Mouse (Mus musculus) brain, embryonic 18.5 days (tissue): ENCODE measurements around the gene B430306N03Rik.

ENCODE experiments used
- DNase-seq: peaks from one replicate; pipeline ENCODE4 v3.0.0-alpha.2; 2012; ENCODE audit warnings: low read depth, low spot score

The B430306N03Rik gene

DNA sequence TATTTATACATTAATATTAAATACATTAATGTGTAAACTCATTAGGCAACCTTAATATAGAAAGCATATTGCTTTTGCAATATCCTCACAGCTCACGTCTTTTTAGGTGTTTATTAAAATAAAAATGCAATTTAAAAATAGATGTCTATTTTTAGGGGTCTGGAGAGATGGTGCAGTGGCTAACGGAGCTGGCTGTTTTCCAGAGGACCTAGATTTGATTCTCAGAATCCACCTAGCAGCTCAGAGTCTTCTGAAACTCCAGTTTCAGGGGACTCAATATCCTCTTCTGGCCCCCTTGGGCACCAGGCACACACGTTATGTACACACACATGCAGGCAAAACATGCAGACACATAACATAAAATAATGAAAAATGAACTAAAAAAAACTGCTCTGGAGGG is 46.4 kb downstream of the B430306N03Rik start:
- DNase-seq, result no peak

- DNase-seq, result no peak
Measured at GRCm38 (mm10) chr17:48362966-48363365, 47.0 kb downstream of the B430306N03Rik start.

GRCm38 (mm10) chr17:48363421-48363965 is 47.6 kb downstream of the B430306N03Rik start:
- no peak for DNase-seq

DNA sequence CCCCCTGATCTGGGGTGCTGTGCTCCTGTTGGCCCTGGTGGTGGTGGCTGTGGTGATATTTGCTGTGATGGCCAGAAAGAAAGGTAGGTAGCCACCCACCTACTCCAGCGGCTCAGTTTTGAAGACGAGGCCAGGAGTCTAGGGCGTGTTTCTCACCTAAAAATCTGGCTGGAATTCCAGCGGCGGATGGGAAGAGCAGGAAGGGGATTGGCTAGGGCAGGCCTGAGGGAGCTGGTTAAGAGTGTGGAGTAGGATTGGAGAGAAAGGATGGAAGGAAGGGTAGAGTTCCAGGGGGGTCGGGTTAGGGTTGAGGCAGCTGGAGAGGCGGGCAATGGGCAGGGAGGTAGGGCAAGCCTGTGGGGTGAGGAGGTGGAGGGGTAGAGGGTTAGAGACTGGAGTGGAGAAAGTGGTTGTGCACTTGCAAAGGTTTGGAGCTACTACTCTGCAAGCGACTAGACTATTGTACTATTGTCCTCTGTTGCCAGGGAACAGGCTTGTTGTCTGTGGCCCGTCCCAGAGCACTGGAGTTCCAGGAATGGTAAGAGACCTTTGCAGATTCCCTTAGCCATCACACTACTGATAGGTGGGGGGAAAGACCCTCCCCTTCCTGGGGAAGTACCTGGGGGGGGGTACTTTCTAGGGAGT is 49.7 kb downstream of the B430306N03Rik start:
- no peak for DNase-seq

GRCm38 (mm10) chr17:48366806-48367205 is 50.9 kb downstream of the B430306N03Rik start:
- DNase-seq, result no peak

GRCm38 (mm10) chr17:48371621-48372020 is 55.7 kb downstream of the B430306N03Rik start:
- DNase-seq, result no peak

DNA sequence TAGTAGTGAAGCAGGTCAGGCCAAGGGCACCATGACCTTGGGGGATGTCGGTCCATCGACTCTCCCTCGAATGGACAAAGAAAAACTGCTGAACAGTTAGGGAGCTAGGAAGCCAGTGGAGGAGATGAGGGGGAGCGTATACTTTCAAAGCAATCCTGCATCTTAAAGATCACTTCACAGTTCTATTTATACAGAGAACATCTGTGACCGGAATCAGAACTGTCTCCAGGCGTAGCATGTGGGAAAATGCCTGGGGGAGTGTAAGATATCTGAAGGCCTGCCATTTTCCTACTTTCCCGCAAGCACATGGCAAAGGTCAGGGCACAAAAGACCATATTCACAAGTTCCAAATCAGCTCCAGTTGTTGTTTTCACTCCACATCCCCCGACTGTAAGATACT is 57.0 kb downstream of the B430306N03Rik start:
- no peak for DNase-seq

GRCm38 (mm10) chr17:48376102-48376501 is 60.2 kb downstream of the B430306N03Rik start:
- DNase-seq, result no peak
